Mouse (Mus musculus): Measurements from ENCODE around the gene Zfr. TPM values are rescaled to one million over a fixed set of nuclear protein-coding genes. Genes with fewer than 3 reads are reported as not detected.
A peak's percentile ranks its signal among the peaks of the same experiment; 100 is the strongest.

The Zfr gene
- 145 and 150 TPM in 2 replicates for total RNA-seq (2021)
- long read RNA-seq, full-length matches to known transcripts = 24 of 62 reads
- long read RNA-seq, partial matches to known transcripts = 23 of 62 reads
- long read RNA-seq, other reads (novel, unspliced or antisense) = 15 of 62 reads

DNA sequence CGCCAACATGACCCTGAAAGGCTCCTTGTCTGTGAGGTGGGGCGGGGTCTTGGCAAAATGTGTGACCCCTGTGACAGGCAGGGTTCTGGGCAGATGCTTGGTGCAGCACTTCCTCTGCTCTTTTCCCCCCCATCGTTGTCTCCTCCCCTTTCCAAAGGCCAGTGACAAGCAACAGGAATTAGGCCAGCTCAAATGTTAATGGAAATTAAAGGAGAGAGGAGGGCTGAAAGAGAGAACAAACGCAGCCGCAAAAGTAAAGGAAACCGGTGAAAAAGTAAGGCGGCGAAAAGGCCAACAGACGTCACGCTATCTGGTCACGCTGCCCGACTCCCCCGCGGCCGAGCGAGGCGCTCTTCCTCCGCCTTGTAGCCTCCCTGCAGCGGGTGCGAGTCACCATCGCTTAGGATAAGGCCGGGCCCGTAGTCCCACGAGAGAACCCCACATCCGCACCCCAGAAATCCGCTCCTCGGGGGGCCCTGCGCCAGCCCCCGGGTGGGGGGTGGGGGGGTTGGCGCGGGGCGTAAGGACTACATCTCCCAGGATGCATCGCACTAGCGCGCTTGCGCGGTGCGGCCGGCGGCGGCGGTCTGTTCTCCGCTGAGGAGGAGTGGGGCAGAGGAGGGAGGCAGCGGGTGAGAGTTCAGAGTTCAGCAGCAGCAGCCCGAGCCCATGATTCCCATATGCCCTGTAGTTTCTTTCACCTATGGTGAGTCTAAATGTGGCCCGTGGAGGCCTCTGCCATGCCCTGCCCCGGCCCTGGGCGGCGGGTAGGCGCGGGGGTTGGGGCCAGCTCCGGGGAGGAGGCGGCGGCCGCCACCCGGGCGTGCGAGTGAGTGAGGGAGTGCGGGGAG, at the start of gene Zfr:
Gene Zfr, plus strand, starts transcription at position 590 of the 851 bp plus-strand sequence.
- DNase-seq = peak; percentile 94

DNA sequence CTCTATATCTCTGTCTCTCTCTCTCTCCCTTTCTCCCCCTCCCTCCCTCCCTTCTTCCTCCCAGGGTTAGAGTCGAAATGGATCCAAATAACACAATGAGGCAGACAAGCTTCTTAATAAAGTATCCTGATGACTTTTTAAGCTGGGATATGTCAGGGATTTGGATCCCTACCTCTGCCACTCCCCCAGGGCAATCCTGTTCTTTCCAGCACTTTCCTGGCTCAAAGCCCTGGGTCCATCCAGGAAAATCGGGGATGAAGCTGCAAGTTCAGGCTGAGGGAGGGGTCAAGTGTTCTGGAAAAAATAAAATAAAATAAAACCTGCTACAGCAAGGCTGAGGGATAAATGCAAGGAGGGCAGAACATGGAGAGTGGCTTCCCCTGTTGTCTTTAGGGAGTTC, 49.7 kb upstream of the Zfr start:
- no peak for DNase-seq

DNA sequence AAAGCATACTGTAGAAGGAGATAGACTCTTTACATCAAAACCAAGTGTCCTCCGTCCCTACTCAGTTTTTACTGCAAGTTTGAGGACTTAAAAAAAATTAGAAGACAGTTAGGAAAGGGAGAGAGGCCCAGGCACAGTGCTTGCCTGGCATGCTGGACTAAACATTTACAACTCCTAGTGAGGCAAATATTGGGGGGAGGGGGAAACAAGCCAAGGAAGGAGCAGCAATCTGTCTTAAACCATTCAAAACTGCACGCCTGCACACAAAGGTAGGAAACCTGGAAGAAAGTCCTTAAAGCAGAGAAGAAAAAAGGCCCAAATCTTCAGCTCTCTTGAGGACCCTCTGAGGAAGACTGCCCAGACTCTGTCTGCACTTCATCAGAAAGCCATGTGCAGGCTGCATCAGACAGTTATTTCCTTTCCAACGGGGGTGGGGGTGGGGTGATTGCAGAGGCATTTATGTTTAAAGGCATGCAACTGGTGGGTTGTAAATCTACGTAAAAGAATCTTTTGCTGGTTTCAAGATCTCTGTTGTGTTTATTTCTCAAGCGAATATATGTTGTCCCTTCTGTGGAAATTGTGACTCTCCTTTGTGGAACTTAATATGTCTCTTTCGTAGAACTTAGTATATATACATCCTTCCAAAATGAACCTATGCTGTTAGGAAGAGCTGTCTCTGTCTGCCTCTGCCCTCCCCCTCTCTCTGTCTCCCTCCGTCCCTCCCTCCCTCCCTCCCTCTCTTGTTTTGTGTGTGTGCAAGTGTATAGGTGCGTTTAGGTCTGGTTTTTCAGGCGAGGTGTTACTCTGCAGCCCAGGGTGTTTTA, 49.0 kb upstream of the Zfr start:
- no peak for DNase-seq

DNA sequence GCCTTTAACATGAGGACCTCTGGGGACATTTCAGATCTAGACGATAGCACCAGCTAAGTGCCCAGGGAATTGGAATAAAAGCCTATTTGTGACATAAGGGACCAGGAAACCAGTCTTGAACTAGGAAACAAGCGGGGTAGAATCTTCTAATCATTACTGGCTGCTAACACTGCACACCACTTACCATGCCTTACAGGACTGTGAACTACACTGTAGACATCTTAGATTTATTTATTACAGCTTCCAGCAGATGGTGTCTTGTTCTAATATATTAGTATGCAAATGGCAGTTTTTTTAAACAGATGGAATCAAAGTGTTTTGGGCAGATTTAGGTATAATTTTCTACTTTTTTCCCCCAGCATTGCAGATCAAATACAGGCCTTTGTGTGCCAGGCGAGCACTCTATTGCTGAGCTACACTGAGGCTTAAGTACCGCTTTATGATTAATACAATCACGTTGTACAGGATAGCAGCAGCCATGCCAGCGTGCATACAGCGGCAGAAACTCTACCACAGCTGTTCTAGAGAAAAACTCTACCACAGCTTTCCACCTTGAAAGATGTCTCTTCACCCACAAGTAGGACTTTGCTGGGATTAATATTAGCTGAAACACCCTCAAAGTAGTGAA, 44.8 kb upstream of the Zfr start:
- no peak for DNase-seq

DNA sequence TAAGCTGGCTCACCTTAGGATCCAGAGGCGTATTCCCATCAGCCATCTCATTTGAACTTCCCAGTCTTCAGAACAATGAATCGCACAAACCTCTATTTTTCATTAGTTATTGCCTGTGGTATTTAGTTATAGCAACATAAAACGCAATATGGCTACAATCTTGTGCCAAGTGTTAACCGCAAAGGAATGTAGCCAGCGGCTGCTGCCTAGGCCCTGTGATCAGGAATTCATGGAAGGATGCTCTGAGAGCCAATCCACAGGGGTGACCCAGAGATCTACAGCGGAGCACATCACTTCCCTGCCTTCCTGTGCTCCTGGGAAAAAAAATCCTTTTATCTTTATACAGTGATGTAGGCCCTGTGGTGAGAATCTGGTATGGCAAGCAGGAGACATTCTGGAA, 43.2 kb upstream of the Zfr start:
- no peak for DNase-seq

DNA sequence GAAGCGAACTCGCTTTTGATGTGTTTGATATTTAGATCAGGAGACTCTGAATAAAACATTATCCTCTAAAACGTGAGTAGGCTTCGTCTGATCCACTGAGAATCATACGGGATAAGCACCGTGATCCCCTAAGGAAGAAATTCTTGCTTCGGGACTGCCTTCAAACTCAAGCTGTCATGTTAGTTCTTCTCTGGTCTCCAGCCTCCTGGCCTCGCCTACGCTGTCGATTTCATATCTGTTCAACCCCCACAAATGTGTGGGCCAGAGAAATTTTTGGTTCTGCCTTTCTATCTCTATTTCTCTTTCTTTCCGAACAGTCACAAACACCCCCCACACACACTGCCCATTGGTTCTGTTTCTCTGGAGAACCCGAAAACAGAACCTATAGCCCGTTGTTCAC, 35.3 kb upstream of the Zfr start:
- no peak for DNase-seq

DNA sequence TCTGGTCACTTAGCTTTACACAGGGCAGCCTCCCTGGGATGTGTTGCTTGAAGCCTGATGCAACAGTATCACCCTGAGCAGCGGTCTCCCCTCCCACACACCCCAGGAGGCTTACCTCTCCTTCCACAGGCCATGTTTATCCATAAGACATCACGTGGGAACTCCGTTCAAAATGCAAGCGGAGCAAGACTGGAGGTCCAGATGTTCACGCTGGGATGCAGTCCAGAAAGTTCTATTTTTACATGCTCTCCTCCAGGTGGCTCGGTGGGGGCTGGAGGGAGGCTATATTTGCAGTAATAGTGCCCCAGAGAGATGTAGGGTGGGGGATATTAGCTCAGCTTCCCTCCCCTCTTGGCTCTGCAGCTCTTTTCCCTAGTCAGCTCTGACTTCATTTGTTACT, 33.5 kb upstream of the Zfr start:
- DNase-seq = no peak

DNA sequence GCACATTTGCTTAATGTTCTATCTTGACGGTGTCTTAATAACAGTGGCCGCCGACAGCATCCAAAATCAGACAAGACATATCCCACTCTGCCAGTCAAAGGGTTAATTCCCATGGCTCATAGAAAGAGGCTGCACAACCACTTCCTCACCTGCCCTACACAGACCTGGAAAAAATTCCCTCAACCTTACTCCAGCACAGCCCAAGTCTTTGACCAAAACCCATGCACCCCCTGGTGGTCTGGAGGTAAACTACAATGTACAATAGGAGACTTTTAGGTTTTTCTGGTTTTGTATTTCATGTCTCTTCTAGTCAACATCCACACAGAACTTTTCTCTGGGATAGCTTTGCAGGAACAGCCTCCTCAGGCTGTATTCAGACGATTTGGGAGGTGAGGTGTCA, 32.8 kb upstream of the Zfr start:
- peak; percentile 42 for DNase-seq

DNA sequence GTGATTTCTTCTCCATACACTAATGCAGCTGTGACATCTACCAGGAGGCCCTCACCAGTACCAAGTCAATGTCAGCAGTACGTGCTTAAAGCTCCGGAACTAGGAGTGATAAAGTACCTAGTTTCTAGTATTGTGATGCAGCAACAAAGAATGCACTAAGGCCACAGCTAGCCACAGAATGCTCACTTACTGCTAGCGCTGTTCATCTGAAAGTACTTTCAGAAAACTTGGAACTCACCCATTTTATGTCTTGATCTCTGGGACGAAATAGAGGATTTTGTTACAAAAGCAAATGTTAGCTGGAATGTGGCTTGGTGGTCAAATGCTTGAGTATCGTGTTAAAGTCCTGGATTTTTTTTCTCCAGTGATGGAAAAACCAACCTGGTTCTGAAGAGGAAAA, 30.0 kb upstream of the Zfr start:
- DNase-seq = no peak

DNA sequence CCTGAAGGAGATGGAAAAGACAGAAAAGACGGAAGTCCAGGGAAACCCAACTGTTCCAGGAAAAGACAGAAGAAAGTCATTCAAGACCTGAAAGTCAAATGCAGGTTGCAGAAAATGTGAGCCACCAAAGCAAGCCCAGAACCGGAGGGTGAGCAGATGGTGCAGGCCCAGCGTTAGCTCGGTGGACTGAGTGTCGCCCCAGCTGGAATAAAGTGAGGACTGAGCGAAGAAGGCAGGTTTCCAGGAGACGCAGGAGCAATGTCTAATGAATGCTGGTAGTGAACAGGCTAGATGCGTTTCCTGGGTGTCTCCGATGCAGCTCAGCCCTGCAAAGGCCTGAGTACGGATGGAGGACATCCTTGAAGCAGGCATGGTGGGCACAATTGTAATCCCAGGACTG, 29.5 kb upstream of the Zfr start:
- no peak for DNase-seq

DNA sequence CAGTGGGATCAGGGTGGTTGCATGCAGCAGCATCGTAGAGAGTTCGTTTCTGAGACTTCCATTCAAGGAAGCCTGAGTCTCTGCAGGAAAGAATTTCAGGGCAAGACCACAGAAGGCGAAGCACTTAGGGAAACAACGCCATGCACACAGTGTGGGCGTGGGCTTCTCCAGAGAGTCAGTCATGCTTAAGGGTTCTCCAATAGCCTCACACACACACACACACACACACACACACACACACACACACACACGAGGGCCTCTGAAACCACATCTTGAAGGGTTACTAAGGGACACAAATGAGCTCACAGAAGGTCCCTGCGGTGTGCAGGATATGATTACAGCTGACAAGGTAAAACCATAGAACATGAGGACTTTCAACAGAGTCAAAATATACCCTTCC, 27.5 kb upstream of the Zfr start:
- no peak for DNase-seq

DNA sequence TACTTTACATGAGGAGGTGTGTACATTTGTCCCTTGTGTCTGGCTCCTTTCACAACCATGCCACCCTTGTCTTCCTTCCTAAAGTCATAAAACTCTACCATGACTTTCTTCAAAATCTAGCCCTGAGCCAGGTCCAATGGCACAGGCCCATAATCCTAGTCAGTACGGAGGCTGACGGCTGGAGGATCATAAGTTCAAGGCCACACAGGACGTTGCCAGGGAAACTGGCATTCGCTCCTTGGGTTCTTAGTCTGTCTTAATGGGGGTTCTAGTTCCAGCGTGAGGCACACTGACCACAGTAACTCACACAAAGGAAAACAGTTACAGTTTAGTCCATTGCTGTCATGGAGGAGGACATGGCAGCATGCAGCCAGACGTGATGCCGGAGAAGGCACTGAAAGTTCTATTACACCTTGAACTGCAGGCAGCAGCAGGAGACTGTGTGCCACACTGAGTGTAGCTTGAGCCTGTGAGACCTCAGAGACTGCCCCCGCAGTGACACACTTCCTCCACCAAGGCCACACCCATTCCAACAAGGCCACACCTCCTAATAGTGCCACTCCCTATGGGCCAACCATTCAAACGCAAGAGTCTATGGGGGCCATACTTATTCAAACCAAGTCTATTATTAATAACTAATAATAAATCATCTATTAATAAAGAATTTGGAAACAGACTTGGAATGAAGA, 26.5 kb upstream of the Zfr start:
- peak; percentile 20 for DNase-seq

DNA sequence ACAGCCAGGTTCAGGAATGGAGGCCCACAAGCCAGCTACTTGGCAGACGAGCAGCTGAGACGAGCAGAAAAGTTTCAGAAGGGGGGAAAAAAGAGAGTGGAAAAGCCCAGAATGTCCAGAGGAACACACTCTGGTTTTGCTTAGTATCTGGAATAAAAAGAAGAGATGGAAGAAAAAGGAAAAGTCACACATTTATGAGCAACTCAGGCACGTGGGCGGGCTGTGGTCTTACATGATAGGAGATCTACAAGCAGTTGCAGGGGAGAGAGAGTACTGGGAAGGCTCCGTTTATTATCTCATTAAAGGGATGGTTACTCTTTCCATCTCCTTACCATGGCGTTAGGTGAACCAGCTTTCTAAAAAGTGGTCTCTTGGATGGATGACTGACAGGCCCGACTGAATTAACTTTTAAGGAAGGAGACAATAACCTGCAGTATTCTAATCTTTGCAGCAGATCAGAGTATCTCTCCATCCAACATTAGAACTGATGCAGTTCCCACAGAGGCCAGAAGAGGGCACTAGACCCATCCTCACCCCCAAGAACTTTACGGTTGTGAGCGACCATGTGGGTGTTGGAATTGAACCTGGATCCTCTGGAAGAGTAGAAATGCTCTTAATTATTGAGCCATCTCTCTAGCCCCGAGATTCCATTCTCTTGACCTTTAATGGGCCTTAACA, 25.7 kb upstream of the Zfr start:
- DNase-seq = peak; percentile 58

DNA sequence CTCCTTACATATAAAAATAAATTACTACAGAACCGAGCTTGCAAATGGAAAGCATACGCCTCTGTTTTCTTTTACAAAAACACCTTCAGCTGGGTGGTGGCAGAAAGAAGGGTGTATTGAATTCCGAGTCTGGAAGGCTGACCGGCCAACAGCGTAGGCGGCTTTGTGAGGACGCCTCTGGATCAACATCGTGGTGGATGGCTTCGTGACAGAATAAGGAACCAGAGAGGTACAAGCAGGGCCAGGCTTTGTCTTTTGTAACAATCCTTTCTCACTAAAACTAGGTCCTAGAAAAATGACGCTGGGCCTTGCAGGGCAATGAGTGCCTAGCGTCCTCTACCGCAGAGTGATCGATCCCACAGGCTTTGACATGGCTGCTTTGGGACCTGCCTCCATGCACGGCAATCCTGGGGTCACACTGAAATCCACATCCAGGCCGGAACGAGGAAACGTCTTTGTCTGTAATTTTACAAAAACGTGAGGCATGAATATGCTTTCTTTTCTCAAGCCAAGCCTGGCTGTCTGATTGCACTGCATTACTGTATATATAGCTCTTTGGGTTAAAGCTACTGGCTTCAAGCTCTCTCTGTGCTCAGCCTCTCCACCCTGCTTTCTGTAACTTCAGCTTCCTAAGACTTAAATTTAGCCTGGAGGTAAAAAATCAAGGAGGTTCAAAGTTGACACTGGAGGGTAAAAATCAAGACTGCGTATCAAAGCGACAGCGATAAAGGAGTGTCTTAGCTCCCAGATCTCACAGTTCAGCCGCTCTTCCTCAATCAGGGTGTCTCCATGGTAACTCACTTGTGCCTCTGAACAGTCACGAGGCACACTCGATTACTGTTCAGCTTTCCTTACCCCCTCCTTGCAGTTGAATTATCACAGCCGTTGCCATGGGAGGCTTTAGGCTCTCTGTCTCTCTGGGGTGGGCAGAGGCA, 24.3 kb upstream of the Zfr start:
- DNase-seq = no peak

DNA sequence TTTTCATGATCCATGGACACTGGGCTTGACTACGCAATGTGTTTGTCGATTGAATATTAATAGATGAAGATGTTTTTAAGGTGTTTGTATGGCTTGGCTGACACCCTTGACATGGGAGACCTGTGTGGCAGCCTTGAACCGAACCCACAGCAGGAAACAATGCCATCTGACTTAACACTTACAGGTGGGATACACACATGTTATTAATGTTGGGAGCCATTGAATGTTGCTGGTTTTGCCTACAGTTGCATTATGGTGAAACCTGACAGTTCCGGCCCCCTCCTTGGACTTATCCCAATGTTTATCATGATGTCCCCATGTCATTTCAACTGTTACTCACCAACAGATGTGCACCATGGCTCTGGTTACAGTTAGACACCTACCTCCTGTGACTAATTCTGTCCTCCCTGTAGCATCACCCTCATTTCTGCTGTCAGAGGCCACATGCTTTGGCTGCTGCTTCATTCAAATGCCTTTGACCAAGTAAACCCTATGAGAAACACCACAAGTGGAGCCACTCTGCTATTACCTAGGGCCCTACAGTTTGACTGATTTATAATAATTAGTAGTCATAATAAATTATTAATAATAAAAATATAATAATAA, 23.6 kb upstream of the Zfr start:
- DNase-seq = no peak

DNA sequence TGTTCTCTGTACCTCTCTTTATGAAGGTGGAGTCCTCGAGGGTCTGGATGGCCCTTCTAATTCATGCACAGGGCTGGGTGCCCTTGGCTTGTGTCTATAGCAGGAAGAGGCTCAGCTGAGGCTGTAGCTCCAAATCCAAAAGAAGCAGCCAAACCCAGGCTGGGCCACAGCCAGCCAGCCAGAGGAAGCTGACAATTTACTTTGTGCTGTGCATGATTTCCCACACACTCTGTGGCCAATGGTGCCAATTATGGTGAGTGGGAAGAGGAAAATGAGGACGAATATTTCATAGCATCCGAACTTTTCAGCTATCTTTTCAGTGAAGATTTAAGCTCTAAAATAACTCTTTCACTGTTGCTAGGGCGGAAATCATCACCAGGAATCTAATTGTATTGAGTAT, 21.2 kb upstream of the Zfr start:
- no peak for DNase-seq

DNA sequence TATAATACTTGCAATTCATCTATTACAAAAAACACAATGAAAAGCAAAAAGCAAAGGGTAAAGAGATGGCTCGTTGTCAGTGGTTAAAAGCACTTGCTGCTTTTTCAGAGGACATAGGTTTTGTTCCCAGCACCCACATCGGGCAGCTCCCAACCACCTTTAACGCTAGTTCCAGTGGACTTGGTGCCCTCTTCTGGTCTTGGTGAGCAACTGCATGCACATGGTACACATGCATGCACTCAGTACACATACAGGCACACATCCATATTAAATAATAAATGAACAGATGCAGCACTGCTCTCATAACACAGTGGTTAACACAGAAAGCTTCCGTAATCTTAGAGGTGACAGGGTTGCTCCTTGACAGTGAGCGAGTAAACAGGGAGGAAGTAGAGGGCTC, 20.3 kb upstream of the Zfr start:
- DNase-seq = no peak

DNA sequence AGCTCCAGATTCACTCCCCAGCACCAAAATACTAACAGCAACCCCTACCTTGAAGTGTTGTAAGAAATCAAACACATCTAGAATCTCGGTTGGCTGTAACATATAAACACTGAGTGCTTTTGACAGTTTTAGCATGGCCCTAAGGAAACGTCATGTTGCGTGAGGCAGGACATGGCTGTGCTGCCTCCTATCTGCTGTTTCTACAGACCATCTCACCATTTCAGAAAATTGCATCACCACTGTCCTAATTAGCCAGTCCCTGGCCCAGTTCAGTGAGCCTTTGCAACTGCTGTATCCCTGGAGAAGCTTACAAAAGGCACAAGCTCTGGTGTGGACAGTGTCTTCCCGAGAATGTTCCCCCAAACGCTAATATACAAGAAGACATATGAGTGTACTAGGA, 16.7 kb upstream of the Zfr start:
- DNase-seq = no peak

DNA sequence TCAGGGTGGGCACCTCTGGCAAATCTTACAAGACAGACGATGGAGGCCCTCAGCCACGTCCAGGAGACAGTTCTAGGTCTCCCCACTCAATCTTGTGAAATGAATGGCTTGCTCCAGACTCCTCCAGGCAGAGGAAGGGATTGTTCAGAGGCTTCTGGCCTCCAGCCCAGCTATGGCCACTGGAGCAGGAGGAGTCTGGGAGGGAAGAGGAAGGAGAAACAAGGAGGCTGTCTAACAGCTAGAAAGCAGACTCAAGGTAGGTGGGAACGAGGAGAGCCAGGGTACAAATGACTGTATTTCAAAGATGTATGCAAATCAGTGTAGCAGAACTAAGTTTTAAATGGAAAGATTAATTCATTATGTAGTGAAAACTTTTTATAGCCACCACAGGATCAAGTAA, 13.9 kb upstream of the Zfr start:
- DNase-seq = no peak

DNA sequence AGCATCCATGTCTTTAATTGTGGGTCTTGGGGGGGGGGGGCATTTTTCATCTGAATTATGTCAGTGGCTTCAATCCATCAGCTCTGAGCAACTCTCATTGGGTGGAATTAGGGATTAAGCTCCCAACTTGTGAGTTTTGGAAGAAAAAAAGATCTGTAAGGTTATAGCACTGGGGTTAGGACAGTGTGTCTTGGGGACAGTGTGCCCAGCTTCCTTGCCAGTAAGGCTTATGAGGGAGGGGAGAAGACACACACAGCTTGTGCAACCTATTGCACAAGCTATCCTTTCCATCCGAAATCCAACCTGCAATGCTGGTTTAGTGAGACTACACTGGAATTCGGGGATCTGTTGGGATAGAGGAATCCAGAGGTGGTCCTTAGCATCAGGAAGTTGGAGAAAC, 12.8 kb upstream of the Zfr start:
- no peak for DNase-seq

Measured in adrenal gland, postnatal 25 days (tissue).